Mouse (Mus musculus): ENCODE data around the gene Wdr74. TPM values are rescaled to one million over a fixed set of nuclear protein-coding genes. Genes with fewer than 3 reads are reported as not detected.
"Not testable (repeated sequence)": the region's sequence is repeated elsewhere in the genome, so short reads cannot be mapped to it uniquely, and the experiment has no call there.

Gene Wdr74
- total RNA-seq, 2 experiments from 2014 or later, result 52.6 to 53.3 TPM

GRCm38 (mm10) chr19:8715868-8716766 is 19.5 kb upstream of the Wdr74 start:
- no peak for DNase-seq (ENCODE audit: low spot score in 2 of 2)

DNA sequence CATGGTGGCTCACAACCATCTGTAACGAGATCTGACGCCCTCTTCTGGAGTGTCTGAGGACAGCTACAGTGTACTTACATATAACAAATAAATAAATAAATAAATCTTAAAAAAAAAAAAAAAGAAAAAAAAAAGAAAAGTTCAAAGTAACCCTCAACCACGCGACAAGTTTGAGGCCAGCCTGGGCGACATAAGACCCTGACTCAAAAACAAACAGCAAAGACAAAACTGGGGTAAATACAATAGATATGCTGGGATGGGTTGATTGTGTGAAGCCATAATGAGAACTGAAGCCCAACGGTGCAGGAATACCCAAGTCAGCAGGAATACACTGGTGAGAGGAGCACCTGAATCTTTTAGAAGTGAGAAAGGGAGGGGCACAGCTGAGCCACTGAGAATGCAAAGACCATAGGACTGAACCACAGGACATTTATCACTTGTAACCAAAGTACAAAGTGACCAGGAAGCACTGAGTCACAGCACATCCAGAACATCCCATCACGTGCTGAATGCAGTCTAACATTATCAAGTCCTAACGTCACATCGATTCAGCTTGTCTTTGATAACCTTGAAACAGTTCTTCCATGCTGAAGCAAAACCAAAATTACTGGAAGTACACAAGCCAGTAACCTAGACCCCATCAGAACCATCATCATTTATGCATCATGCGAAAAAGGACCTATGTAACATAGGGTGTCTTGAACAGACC is 18.7 kb upstream of the Wdr74 start:
- no peak for DNase-seq (ENCODE audit: low spot score in 2 of 2)

DNA sequence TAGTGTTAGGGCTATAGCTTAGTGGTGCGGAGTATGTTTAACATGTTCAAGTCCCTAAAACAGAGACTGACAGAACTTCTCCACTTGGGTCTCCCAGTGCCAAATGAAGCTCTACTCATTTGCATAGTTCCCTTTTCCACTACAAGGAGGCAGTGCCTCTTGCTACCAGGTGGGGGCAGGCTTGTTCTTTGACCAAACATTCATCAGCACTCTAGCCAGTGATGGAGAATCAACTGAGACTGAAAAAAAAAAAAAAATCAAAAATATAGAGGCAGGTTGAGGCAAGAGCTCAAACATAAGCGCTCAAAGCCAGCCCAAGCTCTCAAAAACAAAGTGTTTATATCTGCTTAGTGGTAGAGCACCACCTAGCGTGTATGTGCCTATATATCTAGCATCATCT is 17.3 kb upstream of the Wdr74 start:
- DNase-seq (ENCODE audit: low spot score in 2 of 2), result peak; percentile 74 to 76

DNA sequence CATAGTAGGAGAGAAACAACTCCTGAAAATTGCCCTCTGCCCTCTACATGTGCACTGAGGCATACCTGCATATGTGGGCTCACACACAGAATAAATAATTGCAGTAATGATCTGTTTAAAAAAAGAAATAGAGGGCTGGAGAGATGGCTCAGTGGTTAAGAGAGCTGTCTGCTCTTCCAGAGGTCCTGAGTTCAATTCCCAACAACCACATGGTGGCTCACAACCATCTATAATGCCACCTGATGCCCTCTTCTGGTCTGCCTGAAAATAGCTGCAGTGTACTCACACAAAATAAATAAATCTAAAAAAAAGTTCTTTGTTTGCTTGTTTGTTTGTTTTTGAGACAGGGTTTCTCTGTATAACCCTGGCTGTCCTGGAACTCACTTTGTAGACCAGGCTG is 16.6 kb upstream of the Wdr74 start:
- DNase-seq (ENCODE audit: low spot score in 2 of 2), result not testable (repeated sequence)

GRCm38 (mm10) chr19:8721378-8721777 is 14.2 kb upstream of the Wdr74 start:
- DNase-seq (ENCODE audit: low spot score in 2 of 2), result no peak

DNA sequence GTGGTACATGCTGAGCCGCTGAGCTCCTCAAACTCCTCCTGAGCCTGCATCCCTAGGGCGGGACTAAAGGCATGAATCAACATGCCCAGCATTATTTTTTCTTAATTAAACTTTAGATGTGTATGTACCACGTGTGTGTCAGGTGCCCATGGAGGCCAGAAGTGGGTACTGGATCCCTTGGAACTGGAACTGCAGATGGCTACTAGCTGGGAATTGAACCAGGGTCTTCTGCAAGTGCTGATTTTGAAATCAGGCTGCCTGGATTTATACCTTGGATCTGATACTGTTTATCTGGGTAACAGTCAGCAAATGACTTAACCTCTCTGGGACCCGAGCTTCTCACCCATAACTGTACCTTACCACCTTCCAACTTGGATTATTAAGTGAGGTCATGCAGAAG is 13.6 kb upstream of the Wdr74 start:
- DNase-seq (ENCODE audit: low spot score in 2 of 2), result no peak

- DNase-seq (ENCODE audit: low spot score in 2 of 2), result no peak
These were observed 13.1 kb upstream of the Wdr74 start for GRCm38 (mm10) chr19:8722559-8722906.

GRCm38 (mm10) chr19:8722907-8723573 is 12.6 kb upstream of the Wdr74 start, which contains the start of gene Slc3a2:
Slc3a2 (minus strand) TSS chr19:8723369.
- DNase-seq (ENCODE audit: low spot score in 2 of 2), result peak; percentile 90 to 93

DNA sequence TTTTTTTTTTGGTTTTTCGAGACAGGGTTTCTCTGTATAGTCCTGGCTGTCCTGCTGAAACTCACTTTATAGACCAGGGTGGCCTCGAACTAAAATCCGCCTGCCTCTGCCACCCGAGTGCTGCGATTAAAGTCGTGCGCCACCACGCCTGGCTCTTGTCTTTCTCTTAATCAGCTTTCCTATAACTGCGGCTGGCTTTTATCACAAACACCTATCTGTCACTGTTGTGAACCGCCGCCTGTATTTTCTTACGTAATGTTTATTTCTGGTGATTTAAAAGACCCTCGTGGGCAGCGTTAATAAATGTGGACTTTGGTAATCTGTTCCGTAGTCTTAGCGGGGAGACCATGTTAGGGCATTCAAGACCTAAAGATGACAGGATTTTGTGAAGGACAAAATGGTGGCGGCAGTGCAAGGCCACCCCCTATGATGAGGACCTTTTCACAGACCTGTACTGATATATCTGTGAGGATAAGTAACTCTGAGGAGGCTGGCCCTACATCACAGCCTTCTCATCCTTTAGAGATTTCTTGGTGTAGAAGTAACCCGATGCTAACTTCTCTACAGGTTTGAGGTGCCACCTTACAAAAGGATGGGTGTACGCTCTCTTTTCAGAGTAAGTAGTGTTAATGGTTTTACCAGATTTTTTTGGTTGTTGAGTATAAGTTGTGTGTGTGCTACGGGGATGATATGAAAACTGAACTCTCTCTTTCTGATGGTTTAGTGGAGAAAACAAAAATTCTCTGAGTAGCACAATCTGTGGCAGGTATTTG is 11.9 kb upstream of the Wdr74 start:
- no peak for DNase-seq (ENCODE audit: low spot score in 2 of 2)

GRCm38 (mm10) chr19:8724392-8724791 is 11.2 kb upstream of the Wdr74 start:
- no peak for DNase-seq (ENCODE audit: low spot score in 2 of 2)

- no peak for DNase-seq (ENCODE audit: low spot score in 2 of 2)
These were observed 10.5 kb upstream of the Wdr74 start for GRCm38 (mm10) chr19:8725081-8725613.

DNA sequence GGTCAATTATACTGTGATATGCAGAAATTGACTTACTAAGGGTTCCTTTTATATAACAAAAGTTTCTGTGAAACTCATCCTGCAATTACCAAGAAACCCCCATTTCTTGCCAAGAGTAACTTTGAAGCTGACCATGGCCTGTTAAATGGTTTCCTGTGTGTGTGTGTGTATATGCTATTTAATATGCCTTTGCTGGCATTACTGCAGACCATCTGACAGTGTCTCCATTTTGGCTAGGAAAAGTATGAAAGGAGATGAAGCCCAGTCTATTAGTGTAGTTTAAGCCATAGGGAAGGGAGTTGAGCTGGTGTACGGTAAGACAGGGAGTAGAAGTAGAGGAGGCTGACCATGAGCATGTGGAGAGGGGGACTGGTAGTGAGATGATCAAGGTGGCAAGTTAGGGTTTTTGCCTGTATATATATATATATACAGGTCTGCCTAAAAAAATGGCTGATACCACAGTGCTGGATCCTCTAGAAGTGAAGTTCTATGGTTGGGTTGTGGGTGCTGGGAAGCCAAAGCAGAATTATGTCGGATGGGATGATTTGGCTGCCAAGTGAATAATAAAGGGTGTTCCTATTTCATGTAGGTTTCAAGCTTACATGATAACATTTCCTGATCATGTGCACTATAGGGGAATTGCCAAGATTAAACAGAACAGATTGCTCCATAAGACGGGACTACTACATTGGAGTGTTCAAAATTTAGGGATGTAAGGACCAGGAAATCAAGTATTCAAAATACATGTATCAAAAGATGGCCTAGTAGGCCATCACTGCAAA is 8.8 kb upstream of the Wdr74 start:
- DNase-seq (ENCODE audit: low spot score in 2 of 2), result no peak

GRCm38 (mm10) chr19:8727495-8728114 is 8.0 kb upstream of the Wdr74 start:
- no peak for DNase-seq (ENCODE audit: low spot score in 2 of 2)

DNA sequence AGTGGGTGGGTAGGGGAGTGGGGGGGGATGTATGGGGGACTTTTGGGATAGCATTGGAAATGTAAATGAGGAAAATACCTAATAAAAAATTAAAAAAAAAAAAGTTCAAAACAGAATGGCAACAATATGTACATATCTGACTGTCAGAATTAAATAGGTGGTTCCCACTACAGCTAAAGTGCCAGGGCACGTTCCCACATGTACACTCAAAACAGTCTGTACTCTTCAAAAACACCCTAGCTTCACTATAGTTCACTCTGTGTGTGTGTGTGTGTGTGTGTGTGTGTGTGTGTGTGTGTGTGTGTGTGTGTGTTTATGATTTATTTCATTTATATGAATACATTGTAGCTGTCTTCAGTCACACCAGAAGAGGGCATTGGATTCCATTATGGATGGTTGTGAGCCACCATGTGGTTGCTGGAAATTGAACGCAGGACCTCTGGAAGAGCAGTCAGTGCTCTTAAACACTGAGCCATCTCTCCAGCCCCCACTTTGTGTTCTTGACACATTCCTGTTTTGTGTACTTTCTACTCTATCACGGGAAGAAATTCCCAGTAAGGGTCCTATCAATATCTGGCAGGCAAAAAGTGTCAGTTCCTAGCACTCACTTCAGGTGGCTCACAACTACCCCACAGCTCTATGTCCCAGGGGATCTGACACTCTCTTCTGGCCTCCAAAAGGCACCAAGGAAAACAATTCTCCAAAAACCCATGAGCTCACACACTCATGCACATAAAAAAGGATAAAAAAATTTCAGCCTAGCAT is 7.1 kb upstream of the Wdr74 start:
- not testable (repeated sequence) for DNase-seq (ENCODE audit: low spot score in 2 of 2)

DNA sequence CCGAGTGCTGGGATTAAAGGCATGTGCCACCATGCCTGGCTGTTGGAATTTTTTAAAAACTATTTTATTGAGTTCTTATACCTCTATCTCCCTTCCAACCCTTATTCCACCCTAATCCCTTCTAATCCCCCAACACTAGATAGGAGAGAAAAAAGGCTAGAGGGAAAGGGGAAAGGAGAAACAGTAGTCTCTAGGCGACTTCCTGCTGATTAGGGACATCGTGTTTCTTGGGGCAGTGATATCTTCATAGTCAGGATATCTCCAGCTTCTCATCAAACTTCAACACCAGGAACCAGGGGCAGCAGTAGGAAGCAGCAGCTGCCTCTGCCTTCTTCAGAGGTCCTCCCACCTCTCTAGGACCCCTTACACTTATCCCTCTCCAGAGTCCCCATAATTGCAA is 1.3 kb upstream of the Wdr74 start:
- no peak for DNase-seq (ENCODE audit: low spot score in 2 of 2)

DNA sequence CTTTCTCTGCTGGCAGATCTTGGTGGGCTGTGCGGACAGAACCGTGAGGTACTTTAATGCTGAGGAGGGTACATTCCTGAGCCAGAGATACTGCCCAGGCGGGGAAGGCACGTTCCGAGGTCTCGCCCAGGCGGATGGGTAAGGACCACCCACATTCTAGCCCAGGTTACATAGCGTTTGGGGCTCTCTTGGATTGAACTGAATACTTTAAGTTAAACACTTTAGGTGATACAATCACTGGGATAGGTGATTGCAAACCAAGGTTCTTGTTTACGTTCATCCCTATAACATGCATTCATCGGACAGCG is 487 bp downstream of the Wdr74 start:
- DNase-seq (ENCODE audit: low spot score in 2 of 2), result no peak

DNA sequence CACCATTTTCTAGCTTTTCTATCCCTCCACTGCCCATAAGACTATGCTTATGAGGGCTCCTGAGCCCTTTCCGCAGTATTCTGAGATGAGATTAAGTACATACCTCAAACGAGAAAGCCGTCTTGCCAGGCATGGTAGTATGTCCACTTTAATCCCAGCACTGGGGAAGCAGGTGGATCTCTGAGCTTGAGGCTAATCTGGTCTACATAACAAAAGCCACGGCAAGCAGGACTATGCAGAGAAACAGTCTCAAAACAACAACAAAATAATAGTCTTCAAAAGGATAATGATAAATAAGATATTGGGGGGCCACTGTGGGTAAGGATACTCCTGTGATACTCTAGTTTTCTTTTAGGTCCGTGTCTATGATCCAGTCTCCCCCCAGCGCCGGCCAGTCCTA is 3.3 kb downstream of the Wdr74 start:
- no peak for DNase-seq (ENCODE audit: low spot score in 2 of 2)

- no peak for DNase-seq (ENCODE audit: low spot score in 2 of 2)
These were observed 4.0 kb downstream of the Wdr74 start for GRCm38 (mm10) chr19:8739646-8740045.

- peak in 1 of 2 experiments; percentile 32 for DNase-seq (ENCODE audit: low spot score in 2 of 2)
These were observed 5.0 kb downstream of the Wdr74 start, which contains the start of gene 1700092M07Rik for GRCm38 (mm10) chr19:8740603-8741002. 1700092M07Rik (plus strand) TSS chr19:8740718.
